Mouse (Mus musculus) limb, embryonic 15.5 days (tissue): ENCODE results near the gene Slc45a3. TPM values are rescaled to one million over a fixed set of nuclear protein-coding genes. Genes with fewer than 3 reads are reported as not detected.
A peak's percentile ranks its signal among the peaks of the same experiment; 100 is the strongest.

Source experiments
- ATAC-seq: fragments of 200-750 bp; cut with Nextera tagmentation; 2 replicates; pipeline ENCODE4 v1.8.0; 2017; ENCODE audit warnings: low read depth, moderate TSS enrichment; ENCODE audit not compliant: insufficient number of reproducible peaks, low FRiP score, low TSS enrichment
- H3K27ac ChIP-seq: fragments of 300-500 bp; sonication (generic); 2 replicates; pipeline ENCODE4 v1.5.1; 2015; ENCODE audit warnings: moderate library complexity, mild to moderate bottlenecking, inconsistent platforms
- H3K27me3 ChIP-seq: fragments of 300-500 bp; sonication (generic); 2 replicates; pipeline ENCODE4 v1.6.1; 2015; ENCODE audit warnings: inconsistent platforms
- H3K36me3 ChIP-seq: fragments of 300-500 bp; sonication (generic); 2 replicates; pipeline ENCODE4 v1.6.1; 2015; ENCODE audit warnings: inconsistent platforms
- H3K4me1 ChIP-seq: fragments of 300-500 bp; sonication (generic); 2 replicates; pipeline ENCODE4 v1.6.1; 2015; ENCODE audit warnings: inconsistent platforms
- H3K4me2 ChIP-seq: fragments of 300-500 bp; sonication (generic); 2 replicates; pipeline ENCODE4 v1.6.1; 2015; ENCODE audit warnings: mild to moderate bottlenecking, inconsistent platforms
- H3K4me3 ChIP-seq: fragments of 300-500 bp; sonication (generic); 2 replicates; pipeline ENCODE4 v1.5.1; 2015; ENCODE audit warnings: mild to moderate bottlenecking, inconsistent platforms
- H3K9ac ChIP-seq: fragments of 300-500 bp; sonication (generic); 2 replicates; pipeline ENCODE4 v1.6.1; 2015; ENCODE audit warnings: inconsistent platforms
- H3K9me3 ChIP-seq: fragments of 300-500 bp; sonication (generic); 2 replicates; pipeline ENCODE4 v1.6.1; 2016; ENCODE audit warnings: inconsistent platforms
- WGBS: fragments of 180-500 bp; shearing (Covaris S2); methylation state at CpG from one replicate; pipeline ENCODE4 v1.1.7; 2015; 5-methylcytosine and 5-hydroxymethylcytosine counted together
- polyA plus RNA-seq: library from polyadenylated mRNA; unstranded; fragments of >200 nt; fragmentation: Nextera tagmentation; extraction: Ambion mirVana; gene quantifications from 2 replicates; pipeline ENCODE4 v1.2.1, GENCODE M21; 2015

Gene Slc45a3
- polyA plus RNA-seq, 1 experiment from 2014 or later, result 14.2 TPM

DNA sequence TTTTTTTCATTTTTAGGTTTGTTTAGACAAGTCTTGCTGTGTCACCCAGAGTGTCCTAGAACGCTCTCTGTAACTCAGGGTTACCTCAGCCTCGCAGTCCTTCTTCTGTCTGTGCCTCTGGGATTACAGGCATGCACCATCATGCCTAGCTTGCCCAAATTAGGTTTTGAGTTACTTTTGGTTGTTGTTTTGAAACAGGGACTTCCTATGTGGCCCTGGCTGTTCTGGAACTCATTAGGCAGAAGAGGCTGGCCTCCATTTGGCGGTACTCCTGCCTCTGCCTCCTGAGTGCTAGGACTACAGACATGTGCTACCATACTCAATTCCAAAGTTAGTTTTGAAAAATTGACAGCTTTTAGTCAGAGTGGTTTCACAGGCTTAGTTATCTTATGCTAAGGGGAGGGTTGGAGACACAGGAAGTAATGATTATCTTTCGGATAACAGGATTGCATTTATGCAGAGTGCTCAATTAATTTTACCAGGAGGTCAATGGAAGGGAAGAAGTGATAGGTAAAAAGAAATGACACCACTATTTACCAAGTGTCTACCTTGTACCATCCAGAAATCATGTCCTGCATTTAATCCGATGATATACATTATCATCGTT, 41.9 kb downstream of the Slc45a3 start:
- H3K9me3 ChIP-seq, result no peaks in the 10 kb centered on the region
- H3K4me3 ChIP-seq, result no peak overlapping the region
- no peak overlapping the region for H3K9ac ChIP-seq
- H3K36me3 ChIP-seq, result no peaks in the 10 kb centered on the region
- no peaks in the 10 kb centered on the region for H3K27me3 ChIP-seq
- H3K4me2 ChIP-seq, result no peak overlapping the region
- ATAC-seq, result no peak
- H3K4me1 ChIP-seq, result peaks cover 10% of the 10 kb centered on the region
- WGBS, result 63% methylated on average over 6 of the region's 6 CpGs
- peak overlapping the region; percentile 40 for H3K27ac ChIP-seq

DNA sequence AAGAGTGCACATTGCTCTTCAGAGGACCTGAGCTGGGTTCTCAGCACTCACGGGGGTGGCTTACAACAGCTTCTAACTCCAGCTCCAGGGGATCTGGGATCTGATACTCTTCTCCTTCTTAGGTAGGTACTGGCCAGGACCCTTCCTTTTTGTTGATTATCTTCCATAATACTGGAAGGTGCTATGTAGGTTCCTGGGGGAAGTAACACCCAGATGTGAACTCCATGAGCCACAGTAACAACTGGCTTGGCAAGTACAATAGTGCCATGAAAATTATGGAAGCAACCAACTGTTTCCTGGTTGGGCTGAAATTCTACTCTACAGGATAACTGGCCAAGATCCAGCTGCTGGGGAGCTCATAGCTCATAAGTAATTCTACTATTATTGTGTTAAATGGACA, 42.7 kb downstream of the Slc45a3 start:
- no peak overlapping the region for H3K4me2 ChIP-seq
- H3K27me3 ChIP-seq, result no peaks in the 10 kb centered on the region
- ATAC-seq, result no peak
- H3K4me1 ChIP-seq, result peaks cover 16% of the 10 kb centered on the region
- H3K27ac ChIP-seq, result no peak overlapping the region
- no peak overlapping the region for H3K4me3 ChIP-seq
- H3K9ac ChIP-seq, result no peak overlapping the region
- no peaks in the 10 kb centered on the region for H3K9me3 ChIP-seq
- no peaks in the 10 kb centered on the region for H3K36me3 ChIP-seq
- WGBS, result 74% methylated on average over 1 of the region's 1 CpGs

DNA sequence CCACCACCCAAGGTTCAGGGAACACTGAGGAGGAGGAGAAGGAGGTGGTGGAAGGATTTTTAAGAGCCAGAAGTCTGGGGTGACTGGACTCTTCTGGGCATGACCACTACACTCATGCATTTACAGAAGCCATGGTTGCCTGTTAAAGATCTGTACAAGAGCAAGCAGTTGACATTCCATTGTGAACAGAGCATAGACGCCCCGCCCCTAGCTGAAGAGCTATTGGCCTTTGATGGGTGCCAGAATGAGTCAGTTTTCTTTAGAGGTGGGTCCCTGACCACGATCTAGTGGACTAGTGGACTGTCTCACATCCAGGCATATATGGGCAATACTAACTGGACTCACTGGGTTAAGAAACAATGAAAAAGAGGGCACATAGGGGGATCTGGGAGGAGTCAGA, 43.3 kb downstream of the Slc45a3 start:
- WGBS, result 81% methylated on average over 3 of the region's 3 CpGs
- Histone ChIP-seq H3K4me3 (no peak overlapping the region), H3K4me1 (peaks cover 18% of the 10 kb centered on the region), H3K9ac (no peak overlapping the region), H3K36me3 (no peaks in the 10 kb centered on the region), H3K27me3 (no peaks in the 10 kb centered on the region), H3K9me3 (no peaks in the 10 kb centered on the region), H3K27ac (no peak overlapping the region), H3K4me2 (no peak overlapping the region)
- no peak for ATAC-seq

GRCm38 (mm10) chr1:132006721-132007120, 44.0 kb downstream of the Slc45a3 start:
- Histone ChIP-seq H3K27me3 (no peaks in the 10 kb centered on the region), H3K9ac (peak overlapping the region; percentile 93; the same call in 1 of the 2 replicates), H3K27ac (peak overlapping the region; percentile 100), H3K4me2 (peak overlapping the region; percentile 41), H3K4me1 (peaks cover 18% of the 10 kb centered on the region), H3K9me3 (no peaks in the 10 kb centered on the region), H3K4me3 (peak overlapping the region; percentile 82), H3K36me3 (no peaks in the 10 kb centered on the region)
- no peak for ATAC-seq
- 22% methylated on average over 5 of the region's 5 CpGs for WGBS

DNA sequence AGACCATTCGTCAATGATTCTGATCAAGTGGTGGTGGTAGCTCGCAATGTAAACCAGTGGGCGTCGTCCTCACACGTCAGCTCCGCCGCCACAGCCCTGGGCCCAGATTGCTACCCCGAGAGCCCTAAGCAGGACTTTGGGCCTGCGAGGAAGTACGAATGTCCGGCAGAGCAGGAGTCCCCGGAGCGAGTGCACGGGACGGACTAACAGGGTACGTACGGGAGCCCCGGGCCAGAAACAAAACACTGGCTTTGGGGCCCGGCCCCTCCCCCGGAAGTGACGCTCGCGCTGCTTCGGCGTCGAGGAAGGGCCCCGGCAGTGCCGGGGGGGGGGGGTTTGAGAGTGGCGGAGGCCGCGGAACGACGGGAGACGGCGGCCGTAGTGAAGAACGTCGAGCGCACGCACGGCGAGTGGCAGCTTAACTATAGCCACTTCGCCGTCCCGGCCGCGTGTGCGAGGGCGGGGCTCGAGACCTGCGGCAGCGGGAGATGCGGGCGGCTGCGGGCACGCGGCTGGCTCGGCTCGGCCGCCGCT, 44.6 kb downstream of the Slc45a3 start, which contains the start of gene Elk4:
Elk4 (plus strand) TSS at position 326 of the 534 bp plus-strand sequence.
- Histone ChIP-seq H3K9ac (peak within 1 kb of the TSS; percentile 93), H3K4me3 (peak within 1 kb of the TSS; percentile 82), H3K36me3 (no peaks in the 10 kb centered on the region), H3K27me3 (no peaks in the 10 kb centered on the region), H3K4me1 (peaks cover 18% of the 10 kb centered on the region), H3K4me2 (peak within 1 kb of the TSS; percentile 58), H3K9me3 (no peaks in the 10 kb centered on the region), H3K27ac (peak within 1 kb of the TSS; percentile 100)
- peak; percentile 91 for ATAC-seq
- WGBS, result under 1% methylated on average over 56 of the region's 61 CpGs

GRCm38 (mm10) chr1:132007828-132008827, 45.4 kb downstream of the Slc45a3 start:
- Histone ChIP-seq H3K27me3 (no peaks in the 10 kb centered on the region), H3K4me3 (peak overlapping the region; percentile 82), H3K9me3 (no peaks in the 10 kb centered on the region), H3K36me3 (no peaks in the 10 kb centered on the region), H3K4me1 (peaks cover 21% of the 10 kb centered on the region), H3K27ac (peak overlapping the region; percentile 100), H3K4me2 (peak overlapping the region; percentile 58), H3K9ac (peak overlapping the region; percentile 93)
- peak; percentile 86 for ATAC-seq
- under 1% methylated on average over 62 of the region's 72 CpGs for WGBS

DNA sequence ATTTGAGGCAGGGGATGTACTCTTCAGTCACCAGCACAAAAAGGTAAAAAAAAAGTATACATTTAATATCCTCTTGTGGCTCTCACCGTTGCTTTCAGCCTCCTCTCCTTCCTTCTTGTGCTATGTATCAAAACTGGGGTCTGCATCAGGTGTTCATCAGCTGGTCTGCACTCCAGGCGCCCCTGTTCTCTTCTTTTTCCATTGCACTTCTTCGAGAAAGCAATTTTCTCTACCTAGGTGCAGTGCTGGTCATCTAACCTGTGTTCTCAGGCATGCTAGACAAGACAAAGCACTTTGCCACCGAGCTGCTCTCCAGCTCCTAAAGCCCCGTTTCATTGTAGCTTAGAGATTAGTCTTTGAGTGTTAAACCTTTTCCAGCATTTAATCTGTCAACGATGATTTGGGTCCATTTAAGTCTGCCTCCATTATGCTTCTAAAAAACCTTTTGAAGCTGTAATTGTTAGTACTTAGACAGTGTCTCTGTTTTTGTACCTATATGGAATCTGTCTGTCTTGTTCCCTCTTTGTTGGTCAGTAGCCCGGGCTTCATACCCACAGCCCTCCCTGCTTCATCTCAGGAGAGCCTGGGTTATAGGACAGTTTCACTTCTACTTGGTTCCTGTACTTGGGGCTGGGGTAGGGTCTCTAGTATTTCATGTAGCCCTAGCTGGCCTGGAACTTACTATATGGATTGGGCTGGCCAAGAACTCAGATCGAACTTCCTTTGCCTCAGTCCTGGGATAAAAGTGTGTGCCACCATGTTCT, 46.3 kb downstream of the Slc45a3 start:
- peak overlapping the region; percentile 100; the same call in 1 of the 2 replicates for H3K27ac ChIP-seq
- peak overlapping the region; percentile 58 for H3K4me2 ChIP-seq
- no peaks in the 10 kb centered on the region for H3K36me3 ChIP-seq

DNA sequence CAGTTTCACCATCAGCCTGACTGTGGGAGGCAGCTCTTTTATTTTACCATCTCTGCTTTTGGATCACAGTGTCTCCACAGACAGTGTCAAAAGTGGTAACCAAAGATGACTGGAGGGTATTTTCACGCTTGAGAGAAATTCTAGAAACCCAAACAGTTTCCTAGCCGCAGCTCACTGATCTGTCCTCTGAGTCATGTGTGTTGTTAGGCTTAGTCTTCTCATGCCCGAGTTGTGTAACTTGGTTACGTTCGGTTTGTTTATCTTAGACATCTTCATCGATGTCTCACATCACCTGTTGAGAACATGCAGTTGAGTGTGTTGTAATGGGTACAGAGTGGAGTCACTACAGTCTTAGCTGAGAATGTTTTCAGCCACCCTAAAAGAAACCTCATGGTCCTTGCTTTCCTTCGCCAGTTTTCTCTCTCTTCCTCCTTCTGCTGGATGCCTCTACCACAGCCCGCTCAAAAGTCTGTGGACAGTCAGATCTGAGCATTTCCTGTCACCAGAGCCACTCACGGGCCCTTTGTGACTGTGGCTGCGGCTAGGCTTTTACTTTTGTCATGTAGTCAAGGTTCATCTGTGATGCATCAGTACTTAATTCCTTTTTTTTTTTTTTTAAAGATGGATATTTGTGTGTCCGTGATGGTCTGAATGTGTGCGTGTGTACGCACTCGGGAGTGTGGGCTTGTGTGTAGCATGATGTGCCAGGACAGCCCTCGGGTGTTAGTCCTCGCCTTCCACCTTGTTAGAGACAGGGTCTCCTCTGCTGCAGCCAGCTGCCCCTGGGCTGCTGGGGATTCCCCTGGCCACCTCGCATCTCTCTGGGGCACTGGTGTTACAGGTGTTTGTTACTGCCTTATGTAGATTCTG, 48.1 kb downstream of the Slc45a3 start:
- no peak for ATAC-seq
- Histone ChIP-seq H3K4me2 (no peak overlapping the region), H3K9ac (no peak overlapping the region), H3K9me3 (no peaks in the 10 kb centered on the region), H3K4me3 (no peak overlapping the region), H3K27ac (0 out of 2 replicates have a peak overlapping the region, but pooled peaks have one; percentile 47), H3K36me3 (peaks cover 17% of the 10 kb centered on the region), H3K27me3 (no peaks in the 10 kb centered on the region), H3K4me1 (peaks cover 26% of the 10 kb centered on the region)
- WGBS, result 83% methylated on average over 17 of the region's 17 CpGs

More for the DNA sequence above, 46.3 kb downstream of the Slc45a3 start:
- no peaks in the 10 kb centered on the region for H3K9me3 ChIP-seq
- peak overlapping the region; percentile 82 for H3K4me3 ChIP-seq
- H3K27me3 ChIP-seq, result no peaks in the 10 kb centered on the region
- 36% methylated on average over 8 of the region's 8 CpGs for WGBS
- H3K9ac ChIP-seq, result 0 out of 2 replicates have a peak overlapping the region, but pooled peaks have one; percentile 11
- ATAC-seq, result no peak
- H3K4me1 ChIP-seq, result peaks cover 26% of the 10 kb centered on the region

DNA sequence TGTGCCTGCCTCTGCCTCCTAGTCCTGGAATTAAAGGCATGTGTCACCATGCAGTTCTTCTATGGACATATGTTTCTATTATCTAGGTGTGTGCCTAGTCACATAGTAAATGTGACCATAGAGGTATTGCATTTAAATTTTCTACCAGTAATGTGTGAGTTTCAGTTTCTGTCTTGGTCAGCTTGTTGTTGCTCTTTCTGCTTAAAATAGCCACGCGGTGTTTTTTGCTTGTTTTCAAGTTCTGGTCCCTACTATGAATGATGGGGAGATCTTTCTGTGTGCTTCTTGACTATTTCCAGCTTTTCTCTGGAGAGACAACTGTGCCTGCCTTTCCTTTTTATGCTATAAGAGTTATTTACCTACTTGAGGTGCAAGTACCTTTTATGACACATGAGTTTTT, 49.0 kb downstream of the Slc45a3 start:
- Histone ChIP-seq H3K9ac (no peak overlapping the region), H3K4me1 (peaks cover 23% of the 10 kb centered on the region), H3K4me2 (no peak overlapping the region), H3K4me3 (no peak overlapping the region), H3K27ac (no peak overlapping the region), H3K27me3 (no peaks in the 10 kb centered on the region), H3K36me3 (peaks cover 22% of the 10 kb centered on the region), H3K9me3 (no peaks in the 10 kb centered on the region)
- ATAC-seq, result no peak
- 78% methylated on average over 2 of the region's 2 CpGs for WGBS

DNA sequence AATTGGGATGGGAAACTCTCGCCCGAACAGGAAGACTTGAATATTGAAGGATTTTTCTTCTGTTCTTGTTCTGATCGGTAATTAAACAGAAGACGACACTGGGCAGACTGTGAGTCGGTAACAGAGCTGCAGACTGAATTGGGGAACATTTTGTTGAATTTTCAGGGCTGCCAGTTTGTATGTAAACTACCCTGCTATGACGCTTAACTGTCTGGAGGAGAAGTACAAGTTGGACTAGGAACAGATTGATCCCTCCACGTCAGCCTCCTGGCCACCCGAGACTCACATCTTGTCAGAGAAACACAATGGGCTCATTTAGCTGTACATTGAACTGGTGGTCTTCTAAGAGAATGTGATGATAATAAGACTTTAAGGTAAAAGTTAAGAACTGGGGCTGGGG, 50.1 kb downstream of the Slc45a3 start:
- WGBS, result 80% methylated on average over 8 of the region's 8 CpGs
- no peak overlapping the region for H3K4me3 ChIP-seq
- H3K36me3 ChIP-seq, result peaks cover 32% of the 10 kb centered on the region
- H3K9ac ChIP-seq, result no peak overlapping the region
- H3K4me2 ChIP-seq, result no peak overlapping the region
- no peak overlapping the region for H3K27ac ChIP-seq
- no peaks in the 10 kb centered on the region for H3K9me3 ChIP-seq
- ATAC-seq, result no peak
- peaks cover 23% of the 10 kb centered on the region for H3K4me1 ChIP-seq
- no peaks in the 10 kb centered on the region for H3K27me3 ChIP-seq
